Mouse (Mus musculus) hematopoietic stem cell, adult 5-6 weeks (primary cell): ENCODE data around the gene Stxbp4. TPM values are rescaled to one million over a fixed set of nuclear protein-coding genes. Genes with fewer than 3 reads are reported as not detected.

Experiments used
- ATAC-seq, 2 experiments: fragments of 125-278 bp in 1 of 2; replicated peaks in 1 of 2; 2 replicates each; pipeline ENCODE4 v1.8.0; 2016 to 2017; ENCODE audit warnings: inconsistent platforms in 2 of 2, mild to moderate bottlenecking in 2 of 2, moderate number of reproducible peaks in 2 of 2, low read depth in 1 of 2, moderate TSS enrichment in 1 of 2; ENCODE audit not compliant: low FRiP score in 2 of 2, poor library complexity in 2 of 2, severe bottlenecking in 2 of 2, insufficient read depth in 1 of 2, low TSS enrichment in 1 of 2
- total RNA-seq: library from RNA; stranded (forward); fragments of 172-1452, 232-1000 nt; gene quantifications from 2 replicates; pipeline ENCODE4 v1.2.3, GENCODE M21; 2017

Stxbp4 gene
- total RNA-seq, 1 experiment from 2014 or later, result 27.6 TPM

DNA sequence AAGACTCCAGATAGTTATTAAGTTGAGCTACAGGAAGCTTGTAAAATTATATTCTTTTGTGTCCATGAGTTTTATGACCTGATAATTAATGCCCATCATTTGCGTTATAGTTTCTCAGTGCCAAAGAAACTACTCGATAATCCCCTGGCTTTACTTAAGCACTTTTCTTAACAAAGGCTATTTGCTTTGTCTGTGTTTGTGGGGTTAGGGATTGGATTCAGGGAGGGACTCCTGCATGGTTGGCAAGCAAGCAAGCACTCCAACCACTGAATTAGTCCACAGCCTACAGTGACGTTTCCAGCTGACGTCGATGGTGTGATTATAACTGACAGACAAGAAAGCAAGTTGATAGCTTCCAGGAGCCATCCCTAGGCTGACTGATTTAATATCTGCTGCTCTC, 199.1 kb downstream of the Stxbp4 start:
- ATAC-seq, result no peak

Other genes with a start within 250 kb of the Stxbp4 start
- 100 and 160 TPM in 2 replicates for gene Hlf, start 247.2 kb downstream of the Stxbp4 start, total RNA-seq
- gene Cox11, start 89 bp upstream of the Stxbp4 start, total RNA-seq, result 15.6 and 28.1 TPM in 2 replicates
- 32.8 and 42.8 TPM in 2 replicates for gene Tom1l1, start 50.3 kb upstream of the Stxbp4 start, total RNA-seq